In genomic region chr6:141380927-141381326, GRCm38 (mm10) we compare ENCODE assay signal across 8 mouse cellular contexts.
DNase-seq lines count a peak whose midpoint lies in the region; ATAC-seq lines count a peak whose summit lies in the region.
"Had no signal": no experiment of that assay in that cellular context is flagged by ENCODE, and none has a peak within 500 bp of the region (broad histone marks: within the 10 kb centered on the region; RNA-seq: fewer than 3 reads in every experiment).

No protein-coding gene starts in this region.

- peak; percentile 65 for ATAC-seq in kidney, embryonic 15.5 days (replicated peaks; ENCODE audit: low FRiP score)
- no peak for ATAC-seq in embryonic facial prominence, embryonic 13.5 days (ENCODE audit: insufficient number of reproducible peaks, insufficient read depth, low FRiP score, low TSS enrichment, low read depth)
- ATAC-seq in limb, embryonic 11.5 days (ENCODE audit: insufficient number of reproducible peaks, low FRiP score, low TSS enrichment, low read depth): peak; percentile 59; the same call in 1 of the 2 replicates
- no peak for ATAC-seq in frontal cortex, adult (ENCODE audit: low TSS enrichment)

- H3K4me1 ChIP-seq in kidney, embryonic 15.5 days: peaks cover 33% of the 10 kb centered on the region
- peaks cover 33% of the 10 kb centered on the region for H3K4me1 ChIP-seq in embryonic facial prominence, embryonic 13.5 days
- H3K4me1 ChIP-seq in limb, embryonic 11.5 days (ENCODE audit: control insufficient read depth, insufficient read depth, low read length): peaks cover 9% of the 10 kb centered on the region

- no peak overlapping the region for H3K4me3 ChIP-seq in kidney, embryonic 15.5 days (replicated peaks)
- no peak overlapping the region for H3K4me3 ChIP-seq in embryonic facial prominence, embryonic 13.5 days
- no peak overlapping the region for H3K4me3 ChIP-seq in limb, embryonic 11.5 days (ENCODE audit: low read depth, low read length)

- WGBS in kidney, embryonic 15.5 days: 15% methylated on average over 12 of the region's 12 CpGs
- WGBS in embryonic facial prominence, embryonic 13.5 days: 19% methylated on average over 12 of the region's 12 CpGs
- 27% methylated on average over 12 of the region's 12 CpGs for WGBS in limb, embryonic 11.5 days

- no peaks in the 10 kb centered on the region for H3K9me3 ChIP-seq in kidney, embryonic 15.5 days (replicated peaks)
- H3K9me3 ChIP-seq in embryonic facial prominence, embryonic 13.5 days: no peaks in the 10 kb centered on the region
- H3K9me3 ChIP-seq in limb, embryonic 11.5 days (ENCODE audit: control insufficient read depth, low read length): no peaks in the 10 kb centered on the region

- H3K27me3 ChIP-seq in kidney, embryonic 15.5 days: no peaks in the 10 kb centered on the region
- no peaks in the 10 kb centered on the region for H3K27me3 ChIP-seq in embryonic facial prominence, embryonic 13.5 days
- H3K27me3 ChIP-seq in limb, embryonic 11.5 days (ENCODE audit: control insufficient read depth, insufficient read depth, low read length): no peaks in the 10 kb centered on the region

- DNase-seq in kidney, adult 9 months: no peak
- peak; percentile 42 for DNase-seq in limb, embryonic 11.5 days (ENCODE audit: low spot score)
- peak; percentile 13 for DNase-seq in retina, embryonic 14.5 days (ENCODE audit: low spot score)
- DNase-seq in right cerebral cortex, postnatal 4 days: no peak
- DNase-seq: cerebellum, adult 11 months had no signal

- H3K9ac ChIP-seq in kidney, embryonic 15.5 days: no peak overlapping the region
- no peak overlapping the region for H3K9ac ChIP-seq in embryonic facial prominence, embryonic 13.5 days
- H3K9ac ChIP-seq in limb, embryonic 11.5 days (ENCODE audit: low read length): no peak overlapping the region

- peak overlapping the region; percentile 86 for H3K27ac ChIP-seq in kidney, embryonic 15.5 days
- peak overlapping the region; percentile 39; the same call in 1 of the 2 replicates for H3K27ac ChIP-seq in embryonic facial prominence, embryonic 13.5 days
- no peak overlapping the region for H3K27ac ChIP-seq in limb, embryonic 11.5 days (replicated peaks; ENCODE audit: low read depth, low read length)

- peak overlapping the region; percentile 42 for H3K4me2 ChIP-seq in kidney, embryonic 15.5 days
- H3K4me2 ChIP-seq in embryonic facial prominence, embryonic 13.5 days: peak overlapping the region; percentile 50
- H3K4me2 ChIP-seq in limb, embryonic 11.5 days (ENCODE audit: low read depth, severe bottlenecking): peak overlapping the region; percentile 20; the same call in 1 of the 2 replicates

- H3K36me3 ChIP-seq in kidney, embryonic 15.5 days: no peaks in the 10 kb centered on the region
- no peaks in the 10 kb centered on the region for H3K36me3 ChIP-seq in embryonic facial prominence, embryonic 13.5 days
- H3K36me3 ChIP-seq in limb, embryonic 11.5 days (ENCODE audit: control insufficient read depth, insufficient read depth, low read length): no peaks in the 10 kb centered on the region

Comparison
In these comparisons a context has a peak if more than half of its experiments do, and no peak if none do; other contexts are left out.
1. ATAC-seq: peak in kidney, embryonic 15.5 days (single experiment) and limb, embryonic 11.5 days (single experiment); none in embryonic facial prominence, embryonic 13.5 days (single experiment) and frontal cortex, adult (single experiment).
2. DNase-seq: peak in limb, embryonic 11.5 days (single experiment) and retina, embryonic 14.5 days (single experiment); none in kidney, adult 9 months (single experiment) and right cerebral cortex, postnatal 4 days (single experiment).
3. Peak in every context shown above with its lines, with median percentiles within 50 percentile points of each other: H3K4me2 ChIP-seq.